Comparison of ENCODE assay signal across 22 mouse cellular contexts in the genomic region with DNA sequence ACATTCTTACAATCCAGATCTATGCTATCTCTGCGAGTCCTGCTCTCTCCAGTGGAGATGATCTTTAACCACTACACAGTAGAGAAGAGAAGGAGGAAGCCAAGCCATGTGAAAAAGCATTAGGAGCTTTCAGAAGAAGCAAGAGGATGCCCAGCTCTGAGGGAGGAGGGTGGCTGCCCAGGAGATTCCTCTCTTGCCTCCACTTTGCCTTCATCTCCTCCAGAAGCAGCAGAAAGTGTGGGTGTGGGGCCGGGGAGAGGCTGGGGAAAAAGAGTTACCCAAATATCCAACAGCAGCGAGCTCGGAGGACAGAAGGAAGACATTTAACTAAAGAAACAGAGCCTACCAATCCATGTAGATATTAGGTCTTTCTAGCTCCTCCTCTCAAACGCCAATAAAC.
DNase-seq lines count a peak whose midpoint lies in the region; ATAC-seq and TF ChIP-seq lines count a peak whose summit lies in the region.
"Had no signal": no experiment of that assay in that cellular context is flagged by ENCODE, and none has a peak within 500 bp of the region (broad histone marks: within the 10 kb centered on the region; RNA-seq: fewer than 3 reads in every experiment).

No protein-coding gene starts in this region.

- WGBS in heart, embryonic 12.5 days: 72% methylated on average over 5 of the region's 5 CpGs

- H3K36me3 ChIP-seq in heart, embryonic 12.5 days: no peaks in the 10 kb centered on the region
- H3K36me3 ChIP-seq: G1E had no signal

- peaks cover 9% of the 10 kb centered on the region for H3K4me1 ChIP-seq in heart, embryonic 12.5 days (replicated peaks)
- H3K4me1 ChIP-seq in cortical plate, adult 2 months (ENCODE audit: control insufficient read depth, insufficient read depth, low read length): peaks cover 18% of the 10 kb centered on the region

- no peak overlapping the region for H3K4me3 ChIP-seq in heart, embryonic 12.5 days
- H3K4me3 ChIP-seq in left cerebral cortex, adult 2 months: no peak overlapping the region
- H3K4me3 ChIP-seq in cortical plate, adult 2 months (ENCODE audit: insufficient read depth, low read length): no peak overlapping the region

- no peak overlapping the region for H3K9ac ChIP-seq in heart, embryonic 12.5 days

- no peak overlapping the region for H3K4me2 ChIP-seq in heart, embryonic 12.5 days

- intact Hi-C loops in left cerebral cortex, adult 2 months (cut with DNase I): loop anchor here (5.0 kb wide), 1 partner anchor 41 kb away; no protein-coding TSS in a partner anchor
- intact Hi-C loops in left cerebral cortex, postnatal 4 days (cut with DNase I): no loop called here

- H3K27ac ChIP-seq in heart, embryonic 12.5 days (ENCODE audit: poor library complexity, severe bottlenecking): no peak overlapping the region
- peak overlapping the region; percentile 69; the same call in 1 of the 2 replicates for H3K27ac ChIP-seq in left cerebral cortex, adult 2 months
- 0 out of 2 replicates have a peak overlapping the region, but pooled peaks have one; percentile 43 for H3K27ac ChIP-seq in cortical plate, adult 2 months (ENCODE audit: insufficient read depth, low read length)

- H3K27me3 ChIP-seq in heart, embryonic 12.5 days (replicated peaks): no peaks in the 10 kb centered on the region
- H3K27me3 ChIP-seq: CH12.LX, Patski had no signal

- TF ChIP-seq CTCF in left cerebral cortex, adult 2 months (IDR thresholded peaks at IDR 0.05): no peak
- no peak for TF ChIP-seq CTCF in cortical plate, adult 2 months (IDR thresholded peaks at IDR 0.05; ENCODE audit: extremely low read depth, insufficient read depth, low read length)

- no peak for TF ChIP-seq POLR2A in cortical plate, adult 2 months (IDR thresholded peaks at IDR 0.05; ENCODE audit: extremely low read depth, insufficient read depth, low read length)

- no peak for DNase-seq in frontal cortex, postnatal 10 days (ENCODE audit: low spot score in 2 of 2)
- DNase-seq in heart, adult 11 months: peak; percentile 59
- no peak for DNase-seq in left cerebral cortex, adult 2 months (ENCODE audit: extremely low spot score in 1 of 2, low spot score in 2 of 2)
- DNase-seq in left cerebral cortex, postnatal 4 days: no peak
- DNase-seq: adrenal gland, adult 2 months; adrenal gland, adult 8-10 months; adrenal gland, postnatal 10 days; adrenal gland, postnatal 14 days; adrenal gland, postnatal 25 days; adrenal gland, postnatal 36 days; B cell, adult 2 months; cerebellum, adult 11 months; cerebellum, adult 11-12 months had no signal

- no peaks in the 10 kb centered on the region for H3K9me3 ChIP-seq in heart, embryonic 12.5 days (replicated peaks)
- H3K9me3 ChIP-seq: G1E had no signal

- peak; percentile 16; the same call in 1 of the 2 replicates for ATAC-seq in frontal cortex, adult (ENCODE audit: low TSS enrichment)
- no peak for ATAC-seq in heart, embryonic 12.5 days (ENCODE audit: insufficient number of reproducible peaks, low FRiP score)
- ATAC-seq in megakaryocyte progenitor cell, adult 5-6 weeks (replicated peaks; ENCODE audit: poor library complexity): no peak
- ATAC-seq: activated CD4-positive, CD25-positive, alpha-beta regulatory T cell, adult 4 months; CD4-positive, CD25-positive, alpha-beta regulatory T cell, adult 4 months; Patski had no signal
